Mouse (Mus musculus): Measurements from ENCODE around the gene Slc43a2.

Slc43a2 gene

GRCm38 (mm10) chr11:75531469-75532242, at the start of gene Slc43a2:
Gene Slc43a2, plus strand, starts transcription at chr11:75531694.
- peak; percentile 99 for DNase-seq (ENCODE audit: low spot score)

GRCm38 (mm10) chr11:75486192-75486591, 45.3 kb upstream of the Slc43a2 start:
- DNase-seq (ENCODE audit: low spot score), result no peak

- peak; percentile 97 for DNase-seq (ENCODE audit: low spot score)
Measured at GRCm38 (mm10) chr11:75486601-75487285, 44.8 kb upstream of the Slc43a2 start, which contains the start of gene Prpf8. Gene Prpf8, plus strand, starts transcription at chr11:75486816.

- DNase-seq (ENCODE audit: low spot score), result no peak
Measured at GRCm38 (mm10) chr11:75487496-75487895, 44.0 kb upstream of the Slc43a2 start.

- DNase-seq (ENCODE audit: low spot score), result no peak
Measured at GRCm38 (mm10) chr11:75494296-75495049, 37.0 kb upstream of the Slc43a2 start.

GRCm38 (mm10) chr11:75498126-75498525, 33.4 kb upstream of the Slc43a2 start:
- DNase-seq (ENCODE audit: low spot score), result no peak

GRCm38 (mm10) chr11:75508162-75508561, 23.3 kb upstream of the Slc43a2 start:
- DNase-seq (ENCODE audit: low spot score), result no peak

GRCm38 (mm10) chr11:75508904-75509303, 22.6 kb upstream of the Slc43a2 start:
- DNase-seq (ENCODE audit: low spot score), result no peak

- DNase-seq (ENCODE audit: low spot score), result peak; percentile 79
Measured at GRCm38 (mm10) chr11:75509741-75510626, 21.5 kb upstream of the Slc43a2 start, which contains the start of gene Rilp. Gene Rilp, plus strand, starts transcription at chr11:75510094.

GRCm38 (mm10) chr11:75510627-75510993, 20.9 kb upstream of the Slc43a2 start:
- peak; percentile 93 for DNase-seq (ENCODE audit: low spot score)

- DNase-seq (ENCODE audit: low spot score), result peak; percentile 54
Measured at GRCm38 (mm10) chr11:75511213-75511612, 20.3 kb upstream of the Slc43a2 start.

- no peak for DNase-seq (ENCODE audit: low spot score)
Measured at GRCm38 (mm10) chr11:75512301-75513018, 19.0 kb upstream of the Slc43a2 start.

GRCm38 (mm10) chr11:75513336-75513735, 18.2 kb upstream of the Slc43a2 start, which contains the start of gene Scarf1:
Gene Scarf1, plus strand, starts transcription at chr11:75513540.
- DNase-seq (ENCODE audit: low spot score), result no peak

- DNase-seq (ENCODE audit: low spot score), result no peak
Measured at GRCm38 (mm10) chr11:75515186-75515585, 16.3 kb upstream of the Slc43a2 start.

- no peak for DNase-seq (ENCODE audit: low spot score)
Measured at GRCm38 (mm10) chr11:75519834-75520633, 11.5 kb upstream of the Slc43a2 start.

GRCm38 (mm10) chr11:75521609-75522008, 9.9 kb upstream of the Slc43a2 start:
- no peak for DNase-seq (ENCODE audit: low spot score)

- DNase-seq (ENCODE audit: low spot score), result no peak
Measured at GRCm38 (mm10) chr11:75522793-75523192, 8.7 kb upstream of the Slc43a2 start.

- no peak for DNase-seq (ENCODE audit: low spot score)
Measured at GRCm38 (mm10) chr11:75525531-75526125, 5.9 kb upstream of the Slc43a2 start.

GRCm38 (mm10) chr11:75526943-75527342, 4.6 kb upstream of the Slc43a2 start:
- no peak for DNase-seq (ENCODE audit: low spot score)
